Mouse (Mus musculus): ENCODE data around the gene Camk1d.

Gene Camk1d

GRCm38 (mm10) chr2:5714211-5715053 is at the start of gene Camk1d:
Gene Camk1d, minus strand, starts transcription at chr2:5714515.
- DNase-seq, result peak; percentile 89

GRCm38 (mm10) chr2:5762031-5762430 is 47.7 kb upstream of the Camk1d start:
- DNase-seq, result no peak

GRCm38 (mm10) chr2:5760479-5761008 is 46.2 kb upstream of the Camk1d start:
- no peak for DNase-seq

- no peak for DNase-seq
Measured at GRCm38 (mm10) chr2:5758569-5758968, 44.3 kb upstream of the Camk1d start.

- DNase-seq, result no peak
Measured at GRCm38 (mm10) chr2:5750872-5751271, 36.6 kb upstream of the Camk1d start.

- no peak for DNase-seq
Measured at GRCm38 (mm10) chr2:5749210-5749609, 34.9 kb upstream of the Camk1d start.

- no peak for DNase-seq
Measured at GRCm38 (mm10) chr2:5747545-5748043, 33.3 kb upstream of the Camk1d start.

GRCm38 (mm10) chr2:5746529-5746928 is 32.2 kb upstream of the Camk1d start:
- DNase-seq, result no peak

GRCm38 (mm10) chr2:5743886-5744285 is 29.6 kb upstream of the Camk1d start:
- no peak for DNase-seq

GRCm38 (mm10) chr2:5740913-5741312 is 26.6 kb upstream of the Camk1d start:
- DNase-seq, result peak in 1 of 2 experiments; percentile 8

- DNase-seq, result no peak
Measured at GRCm38 (mm10) chr2:5735881-5736280, 21.6 kb upstream of the Camk1d start.

GRCm38 (mm10) chr2:5733300-5734085 is 19.2 kb upstream of the Camk1d start:
- no peak for DNase-seq

- DNase-seq, result no peak
Measured at GRCm38 (mm10) chr2:5732047-5732446, 17.7 kb upstream of the Camk1d start.

- DNase-seq, result no peak
Measured at GRCm38 (mm10) chr2:5730364-5730792, 16.1 kb upstream of the Camk1d start.

GRCm38 (mm10) chr2:5729931-5730330 is 15.6 kb upstream of the Camk1d start:
- no peak for DNase-seq

- no peak for DNase-seq
Measured at GRCm38 (mm10) chr2:5725028-5725701, 10.8 kb upstream of the Camk1d start.

- peak; percentile 29 to 45 for DNase-seq
Measured at GRCm38 (mm10) chr2:5717675-5718074, 3.4 kb upstream of the Camk1d start.

- no peak for DNase-seq
Measured at GRCm38 (mm10) chr2:5715544-5715943, 1.2 kb upstream of the Camk1d start.

GRCm38 (mm10) chr2:5715054-5715410 is 717 bp upstream of the Camk1d start:
- DNase-seq, result no peak

GRCm38 (mm10) chr2:5713325-5714210 is 747 bp downstream of the Camk1d start:
- peak; percentile 78 to 79 for DNase-seq

- peak; percentile 39 to 46 for DNase-seq
Measured at GRCm38 (mm10) chr2:5712255-5712654, 2.1 kb downstream of the Camk1d start.

- peak; percentile 15 to 24 for DNase-seq
Measured at GRCm38 (mm10) chr2:5709911-5710310, 4.4 kb downstream of the Camk1d start.
